Mouse (Mus musculus): ENCODE measurements around the gene Tyw1.

DNA sequence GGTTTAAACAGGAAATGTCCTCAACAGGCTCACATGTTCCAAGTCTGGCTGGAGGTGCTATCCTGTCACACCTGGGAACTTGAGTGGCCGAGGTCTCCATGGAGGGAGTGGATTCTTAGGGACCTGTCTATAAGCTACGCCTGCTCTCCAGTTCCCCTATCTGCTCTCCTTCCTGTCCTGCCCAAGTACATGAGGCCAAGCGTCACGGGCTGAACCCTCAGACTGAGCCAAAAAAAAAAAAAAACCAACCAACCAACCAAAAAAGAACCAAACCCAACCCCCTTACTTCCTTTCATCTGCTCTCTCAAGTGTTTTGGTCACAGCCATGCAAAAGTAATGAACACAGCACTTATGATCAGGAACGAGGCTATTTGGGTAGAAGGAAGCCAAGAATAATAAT is 7.6 kb upstream of the Tyw1 start:
- TF ChIP-seq CTCF (IDR thresholded peaks at IDR 0.05) (no peak), POLR2A (IDR thresholded peaks at IDR 0.05; ENCODE audit: insufficient read depth, low read depth, low read length) (no peak)
